Mouse (Mus musculus): Measurements from ENCODE around the gene Gm20388. TPM values are rescaled to one million over a fixed set of nuclear protein-coding genes. Genes with fewer than 3 reads are reported as not detected.

The Gm20388 gene
- total and polyA plus RNA-seq, 2 experiments from 2014 or later = 17.3 TPM; not detected in 1

- H3K27me3 ChIP-seq (ENCODE audit: control insufficient read depth, insufficient read depth, low read length) = no peaks in the 10 kb centered on the region
- no peak overlapping the region for H3K27ac ChIP-seq (ENCODE audit: low read depth)
- WGBS = 65% methylated on average over 11 of the region's 11 CpGs
- H3K4me1 ChIP-seq (ENCODE audit: control insufficient read depth, insufficient read depth) = peaks cover under 1% of the 10 kb centered on the region; the same call in 1 of the 2 replicates
- TF ChIP-seq CTCF (IDR thresholded peaks at IDR 0.05; ENCODE audit: low read depth) (no peak), EP300 (IDR thresholded peaks at IDR 0.05; ENCODE audit: low read depth) (no peak)
- H3K4me2 ChIP-seq (ENCODE audit: low read depth, low read length) = no peak overlapping the region
- H3K9ac ChIP-seq (replicated peaks; ENCODE audit: low read depth, low read length) = no peak overlapping the region
- H3K9me3 ChIP-seq (replicated peaks; ENCODE audit: control insufficient read depth, low read length) = no peaks in the 10 kb centered on the region
- H3K4me3 ChIP-seq (ENCODE audit: low read depth, low read length) = no peak overlapping the region
- ATAC-seq (ENCODE audit: insufficient read depth, low read depth) (no peak), DNase-seq (ENCODE audit: low spot score) (no peak)
- H3K36me3 ChIP-seq (replicated peaks; ENCODE audit: control insufficient read depth, insufficient read depth, low read length) = no peaks in the 10 kb centered on the region
Measured at GRCm38 (mm10) chr8:120348922-120349321, 438.3 kb downstream of the Gm20388 start.

- 57% methylated on average over 7 of the region's 7 CpGs for WGBS
- TF ChIP-seq EP300 (IDR thresholded peaks at IDR 0.05; ENCODE audit: low read depth) (no peak), CTCF (IDR thresholded peaks at IDR 0.05; ENCODE audit: low read depth) (no peak)
- H3K27me3 ChIP-seq (ENCODE audit: control insufficient read depth, insufficient read depth, low read length) = no peaks in the 10 kb centered on the region
- H3K9ac ChIP-seq (replicated peaks; ENCODE audit: low read depth, low read length) = no peak overlapping the region
- ATAC-seq (ENCODE audit: insufficient read depth, low read depth) (no peak), DNase-seq (ENCODE audit: low spot score) (no peak)
- H3K4me2 ChIP-seq (ENCODE audit: low read depth, low read length) = no peak overlapping the region
- no peaks in the 10 kb centered on the region for H3K9me3 ChIP-seq (replicated peaks; ENCODE audit: control insufficient read depth, low read length)
- no peak overlapping the region for H3K4me3 ChIP-seq (ENCODE audit: low read depth, low read length)
- no peaks in the 10 kb centered on the region for H3K36me3 ChIP-seq (replicated peaks; ENCODE audit: control insufficient read depth, insufficient read depth, low read length)
- no peaks in the 10 kb centered on the region; the same call in 1 of the 2 replicates for H3K4me1 ChIP-seq (ENCODE audit: control insufficient read depth, insufficient read depth)
- no peak overlapping the region for H3K27ac ChIP-seq (ENCODE audit: low read depth)
Measured at GRCm38 (mm10) chr8:120351332-120352071, 440.9 kb downstream of the Gm20388 start.

- DNase-seq (ENCODE audit: low spot score) (no peak), ATAC-seq (ENCODE audit: insufficient read depth, low read depth) (no peak)
- Histone ChIP-seq H3K4me1 (ENCODE audit: control insufficient read depth, insufficient read depth) (no peaks in the 10 kb centered on the region; the same call in 1 of the 2 replicates), H3K27me3 (ENCODE audit: control insufficient read depth, insufficient read depth, low read length) (no peaks in the 10 kb centered on the region), H3K9me3 (replicated peaks; ENCODE audit: control insufficient read depth, low read length) (no peaks in the 10 kb centered on the region), H3K4me2 (ENCODE audit: low read depth, low read length) (no peak overlapping the region), H3K27ac (ENCODE audit: low read depth) (no peak overlapping the region), H3K9ac (replicated peaks; ENCODE audit: low read depth, low read length) (no peak overlapping the region), H3K4me3 (ENCODE audit: low read depth, low read length) (no peak overlapping the region), H3K36me3 (replicated peaks; ENCODE audit: control insufficient read depth, insufficient read depth, low read length) (no peaks in the 10 kb centered on the region)
- no peak for TF ChIP-seq EP300 (IDR thresholded peaks at IDR 0.05; ENCODE audit: low read depth)
- no peak for TF ChIP-seq CTCF (IDR thresholded peaks at IDR 0.05; ENCODE audit: low read depth)
- 73% methylated on average over 10 of the region's 10 CpGs for WGBS
Measured at GRCm38 (mm10) chr8:120352096-120352495, 441.5 kb downstream of the Gm20388 start.

- no peak overlapping the region for H3K4me3 ChIP-seq (ENCODE audit: low read depth, low read length)
- WGBS = 86% methylated on average over 9 of the region's 9 CpGs
- no peak overlapping the region for H3K4me2 ChIP-seq (ENCODE audit: low read depth, low read length)
- H3K4me1 ChIP-seq (ENCODE audit: control insufficient read depth, insufficient read depth) = no peaks in the 10 kb centered on the region; the same call in 1 of the 2 replicates
- DNase-seq (ENCODE audit: low spot score) = no peak
- no peaks in the 10 kb centered on the region for H3K36me3 ChIP-seq (replicated peaks; ENCODE audit: control insufficient read depth, insufficient read depth, low read length)
- TF ChIP-seq CTCF (IDR thresholded peaks at IDR 0.05; ENCODE audit: low read depth) (no peak), EP300 (IDR thresholded peaks at IDR 0.05; ENCODE audit: low read depth) (no peak)
- no peak overlapping the region for H3K27ac ChIP-seq (ENCODE audit: low read depth)
- no peak overlapping the region for H3K9ac ChIP-seq (replicated peaks; ENCODE audit: low read depth, low read length)
- ATAC-seq (ENCODE audit: insufficient read depth, low read depth) = no peak
- no peaks in the 10 kb centered on the region for H3K27me3 ChIP-seq (ENCODE audit: control insufficient read depth, insufficient read depth, low read length)
- H3K9me3 ChIP-seq (replicated peaks; ENCODE audit: control insufficient read depth, low read length) = no peaks in the 10 kb centered on the region
Measured at GRCm38 (mm10) chr8:120356067-120356466, 445.4 kb downstream of the Gm20388 start.

- no peak for DNase-seq (ENCODE audit: low spot score)
Measured at GRCm38 (mm10) chr8:120357504-120357903, 446.9 kb downstream of the Gm20388 start.

More at GRCm38 (mm10) chr8:120357504-120357903, 446.9 kb downstream of the Gm20388 start:
- ATAC-seq (ENCODE audit: insufficient read depth, low read depth) = no peak
- no peak overlapping the region for H3K27ac ChIP-seq (ENCODE audit: low read depth)
- no peak overlapping the region for H3K4me2 ChIP-seq (ENCODE audit: low read depth, low read length)
- H3K4me1 ChIP-seq (ENCODE audit: control insufficient read depth, insufficient read depth) = no peaks in the 10 kb centered on the region
- no peak for TF ChIP-seq EP300 (IDR thresholded peaks at IDR 0.05; ENCODE audit: low read depth)
- no peak for TF ChIP-seq CTCF (IDR thresholded peaks at IDR 0.05; ENCODE audit: low read depth)
- WGBS = 81% methylated on average over 6 of the region's 6 CpGs
- no peak overlapping the region for H3K4me3 ChIP-seq (ENCODE audit: low read depth, low read length)
- no peaks in the 10 kb centered on the region for H3K36me3 ChIP-seq (replicated peaks; ENCODE audit: control insufficient read depth, insufficient read depth, low read length)
- no peaks in the 10 kb centered on the region for H3K9me3 ChIP-seq (replicated peaks; ENCODE audit: control insufficient read depth, low read length)
- H3K9ac ChIP-seq (replicated peaks; ENCODE audit: low read depth, low read length) = no peak overlapping the region
- no peaks in the 10 kb centered on the region for H3K27me3 ChIP-seq (ENCODE audit: control insufficient read depth, insufficient read depth, low read length)
